Mouse (Mus musculus): ENCODE measurements around the gene Psmb10. TPM values are rescaled to one million over a fixed set of nuclear protein-coding genes. Genes with fewer than 3 reads are reported as not detected.

Psmb10 gene
- polyA plus RNA-seq (2021; fragmentation: Nextera tagmentation) = 175 and 188 TPM in 2 replicates
- long read RNA-seq, experiment 1, transcript Psmb10-201 (8 exons, 1,311 nt) = major isoform, 41 of 64 reads
- long read RNA-seq, experiment 1, partial matches to known transcripts = 13 of 64 reads
- long read RNA-seq, experiment 1, other reads (novel, unspliced or antisense) = 3 of 64 reads
- long read RNA-seq, experiment 2, transcript Psmb10-201 (8 exons, 1,311 nt) = major isoform, 38 of 102 reads
- long read RNA-seq, experiment 2, transcript Psmb10-205 (4 exons, 554 nt) = minor isoform, 14 of 102 reads
- long read RNA-seq, experiment 2, partial matches to known transcripts = 36 of 102 reads
- long read RNA-seq, experiment 2, other reads (novel, unspliced or antisense) = 10 of 102 reads

DNA sequence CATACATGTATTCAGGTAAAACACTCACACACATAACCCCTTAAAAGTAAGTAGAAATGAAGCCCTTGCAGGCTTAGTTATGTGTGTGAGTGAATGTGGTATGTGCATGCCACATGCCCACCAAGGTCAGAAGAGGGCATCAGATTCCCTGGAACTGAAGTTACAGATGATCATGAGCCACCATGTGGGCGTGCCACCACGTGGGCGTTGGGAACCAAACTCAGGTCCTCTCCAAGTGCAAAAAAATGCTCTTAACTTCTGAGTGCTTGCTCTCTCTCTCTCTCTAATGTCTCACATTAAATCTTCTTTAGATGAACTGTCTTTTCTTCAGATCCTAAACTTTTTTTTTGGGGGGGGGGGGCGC, at the start of gene Psmb10:
TSS of gene Psmb10 (minus strand) at position 139 of the 364 bp plus-strand sequence.

DNA sequence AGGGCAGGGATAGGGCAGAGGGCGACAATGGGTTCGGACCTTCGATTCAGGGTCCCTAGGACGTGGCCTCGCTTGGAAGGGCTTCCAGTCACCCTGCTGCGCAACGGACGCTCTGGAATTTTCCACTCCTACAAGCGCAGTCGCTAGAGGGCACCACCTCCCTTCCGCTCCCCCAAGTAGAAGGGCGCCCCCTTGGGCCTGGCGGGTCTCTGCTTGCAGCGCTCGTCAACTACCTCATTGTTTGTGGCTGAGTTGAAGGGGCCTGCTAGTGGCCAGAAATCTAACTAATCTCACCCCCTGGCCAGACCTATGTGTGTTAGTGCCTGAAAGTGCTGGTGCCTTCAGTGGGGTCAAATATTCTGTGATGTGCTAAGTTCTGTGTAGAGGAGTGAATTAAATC, 41.1 kb upstream of the Psmb10 start, which contains the start of gene Dpep3:
TSS of gene Dpep3 (minus strand) at position 105 of the 400 bp plus-strand sequence.

DNA sequence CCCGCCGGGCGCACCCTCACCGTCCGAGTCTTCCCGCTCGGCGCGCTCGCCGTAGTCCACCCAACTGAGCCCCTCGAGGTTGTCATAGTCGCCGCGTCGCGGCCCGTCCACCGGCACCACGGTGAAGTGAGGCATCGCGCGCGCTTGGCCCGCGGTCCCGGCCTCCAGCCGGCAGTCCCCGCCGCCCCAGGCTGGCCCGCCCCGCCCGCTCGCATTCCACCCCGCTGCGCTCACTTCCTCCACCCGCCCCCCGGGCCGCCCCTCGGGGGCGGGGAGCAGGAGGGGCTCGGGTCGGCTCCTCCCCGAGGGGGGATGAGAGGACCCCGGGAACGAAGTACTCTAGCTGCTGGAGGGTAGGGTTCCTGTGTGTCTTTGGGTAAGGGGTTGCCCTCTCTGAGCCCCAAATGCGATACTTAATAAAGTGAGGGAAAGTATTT, 27.7 kb upstream of the Psmb10 start, which contains the start of gene Slc12a4:
TSS of gene Slc12a4 (minus strand) at position 193 of the 437 bp plus-strand sequence.

DNA sequence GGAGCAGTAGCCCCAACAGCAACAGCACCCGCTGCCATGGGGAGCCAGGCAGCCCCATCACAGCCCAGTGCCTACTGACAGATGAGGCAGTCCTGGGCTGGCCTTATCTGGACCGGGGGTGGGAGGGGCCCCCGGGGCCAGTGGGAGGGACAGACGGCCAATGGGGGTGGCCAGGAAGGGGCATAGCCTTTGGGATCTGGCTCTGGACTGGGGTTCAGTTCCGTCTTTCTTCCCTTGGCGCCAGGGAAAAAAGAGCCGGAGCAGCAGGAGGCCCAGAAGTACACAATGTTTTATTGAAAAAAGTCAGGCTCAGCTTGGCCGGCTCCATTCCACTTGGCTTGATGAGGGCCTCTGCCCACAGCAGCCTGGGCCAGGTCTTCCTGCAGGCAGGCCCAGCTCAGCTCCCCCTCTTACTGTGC, 5.1 kb upstream of the Psmb10 start, which contains the start of gene Lcat:
TSS of gene Lcat (minus strand) at position 62 of the 419 bp plus-strand sequence.

DNA sequence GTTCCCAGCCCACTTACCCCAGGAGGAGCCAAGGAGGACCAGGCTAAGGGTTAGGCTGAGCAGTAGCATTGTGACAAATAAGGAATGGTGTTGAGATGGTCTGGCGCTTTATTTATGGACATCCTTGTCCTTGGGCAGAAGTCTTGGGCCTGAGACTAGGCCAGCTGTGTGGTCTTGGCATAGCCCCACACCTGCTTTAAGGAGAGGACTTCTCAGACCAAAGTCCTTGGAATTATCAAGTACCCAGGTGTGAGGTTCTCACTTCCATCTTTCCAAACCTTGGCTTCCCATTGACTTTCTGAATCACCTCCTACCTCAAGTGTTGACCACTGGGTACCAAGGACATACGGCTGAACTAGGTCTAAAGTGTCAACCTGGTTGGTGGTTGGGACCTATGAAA, 4.5 kb downstream of the Psmb10 start, which contains the start of gene Ctrl:
TSS of gene Ctrl (minus strand) at position 101 of the 400 bp plus-strand sequence.

DNA sequence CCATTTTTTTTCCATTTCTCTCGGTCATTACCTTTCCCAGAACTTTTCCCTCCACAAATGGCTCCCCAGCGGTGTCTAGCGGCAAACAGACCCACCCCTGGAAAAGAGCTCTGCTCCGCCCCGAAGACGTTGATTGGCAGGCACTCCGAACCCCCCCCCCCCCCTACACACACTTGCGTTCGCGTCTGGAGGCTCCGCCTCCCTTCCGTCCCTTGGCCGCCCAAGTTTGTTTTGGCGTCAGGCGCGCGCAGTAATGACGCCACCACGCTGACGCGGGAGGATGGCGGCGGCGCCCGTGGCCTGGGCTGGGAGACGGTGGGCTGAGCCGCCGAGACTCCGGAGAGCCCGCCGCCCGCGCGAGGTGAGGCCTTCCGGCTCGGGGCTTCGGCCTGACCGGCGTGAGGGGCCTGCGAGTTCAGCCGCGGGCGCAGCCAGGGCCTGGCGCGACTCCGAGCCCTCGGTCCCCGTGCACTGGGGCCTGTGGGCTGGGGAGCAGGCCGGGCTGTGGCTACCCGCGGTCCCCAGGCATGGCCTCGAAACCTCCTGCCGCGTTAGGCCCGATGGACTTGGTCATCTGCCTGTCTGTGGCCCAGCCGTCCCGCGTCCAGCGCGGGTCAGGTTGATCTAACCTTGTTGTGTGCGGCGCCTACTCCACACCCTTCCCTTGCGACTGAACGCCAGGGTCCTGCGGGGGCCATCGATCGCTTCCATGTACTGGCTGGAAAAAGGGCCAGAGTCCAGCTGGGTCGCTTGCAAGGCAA, 37.9 kb downstream of the Psmb10 start, which contains the start of gene Pskh1:
TSS of gene Pskh1 (plus strand) at position 262 of the 761 bp plus-strand sequence.

DNA sequence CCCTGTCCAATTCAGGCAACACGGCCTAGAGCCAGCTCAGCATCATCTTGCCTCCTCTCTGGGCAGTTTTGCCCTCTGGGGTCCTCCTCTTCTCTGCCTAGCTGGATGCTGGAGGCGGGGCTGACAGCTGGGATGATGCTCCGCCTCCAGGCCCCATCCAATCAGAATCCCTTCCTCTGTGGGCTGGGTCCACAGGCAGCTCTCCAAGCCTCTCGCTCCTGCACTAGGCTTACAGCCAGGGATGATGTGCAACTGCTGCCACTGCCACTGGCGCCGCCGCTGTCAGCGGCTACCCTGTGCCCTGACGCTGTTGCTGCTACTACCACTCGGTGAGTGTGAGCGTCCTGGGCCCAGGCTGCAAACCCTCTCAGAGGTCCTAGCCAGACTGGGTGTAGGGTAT, 44.9 kb downstream of the Psmb10 start, which contains the start of gene Nrn1l:
TSS of gene Nrn1l (plus strand) at position 229 of the 400 bp plus-strand sequence.

Other genes with a start within 250 kb of the Psmb10 start
- 40.9 and 44.4 TPM in 2 replicates for gene Acd, start 237.3 kb downstream of the Psmb10 start, polyA plus RNA-seq (2021; fragmentation: Nextera tagmentation)
- 77.9 and 82.1 TPM in 2 replicates for gene Pard6a, start 237.3 kb downstream of the Psmb10 start, polyA plus RNA-seq (2021; fragmentation: Nextera tagmentation)
- gene 4933405L10Rik, start 230.8 kb downstream of the Psmb10 start, polyA plus RNA-seq (2021; fragmentation: Nextera tagmentation) = 0.25 and 0.41 TPM in 2 replicates
- gene Enkd1, start 230.2 kb downstream of the Psmb10 start, polyA plus RNA-seq (2021; fragmentation: Nextera tagmentation) = 5.8 and 6.8 TPM in 2 replicates
- gene Gfod2, start 179.8 kb downstream of the Psmb10 start, polyA plus RNA-seq (2021; fragmentation: Nextera tagmentation) = 16.4 and 20.1 TPM in 2 replicates
- gene Ranbp10, start 111.1 kb downstream of the Psmb10 start, polyA plus RNA-seq (2021; fragmentation: Nextera tagmentation) = 2.8 and 3.3 TPM in 2 replicates
- 0.19 and 0.27 TPM in 2 replicates for gene Tsnaxip1, start 110.7 kb downstream of the Psmb10 start, polyA plus RNA-seq (2021; fragmentation: Nextera tagmentation)
- 13.4 and 14.0 TPM in 2 replicates for gene Cenpt, start 85.2 kb downstream of the Psmb10 start, polyA plus RNA-seq (2021; fragmentation: Nextera tagmentation)
- gene Thap11, start 83.3 kb downstream of the Psmb10 start, polyA plus RNA-seq (2021; fragmentation: Nextera tagmentation) = 44.9 and 47.4 TPM in 2 replicates
- gene Nutf2, start 77.9 kb downstream of the Psmb10 start, polyA plus RNA-seq (2021; fragmentation: Nextera tagmentation) = 139 and 147 TPM in 2 replicates
- gene Edc4, start 57.6 kb downstream of the Psmb10 start, polyA plus RNA-seq (2021; fragmentation: Nextera tagmentation) = 17.4 and 18.3 TPM in 2 replicates
- 9.9 and 13.7 TPM in 2 replicates for gene Nrn1l, start 44.9 kb downstream of the Psmb10 start, polyA plus RNA-seq (2021; fragmentation: Nextera tagmentation)
- 2.7 and 3.6 TPM in 2 replicates for gene Pskh1, start 38.0 kb downstream of the Psmb10 start, polyA plus RNA-seq (2021; fragmentation: Nextera tagmentation)
- 0.21 and 0.23 TPM in 2 replicates for gene Ctrl, start 4.6 kb downstream of the Psmb10 start, polyA plus RNA-seq (2021; fragmentation: Nextera tagmentation)
- 23.8 and 26.1 TPM in 2 replicates for gene Lcat, start 4.9 kb upstream of the Psmb10 start, polyA plus RNA-seq (2021; fragmentation: Nextera tagmentation)
- gene Slc12a4, start 27.7 kb upstream of the Psmb10 start, polyA plus RNA-seq (2021; fragmentation: Nextera tagmentation) = 7.9 and 9.3 TPM in 2 replicates
- not detected in 2 replicates for gene Dpep3, start 41.0 kb upstream of the Psmb10 start, polyA plus RNA-seq (2021; fragmentation: Nextera tagmentation)
- gene Dus2, start 52.9 kb upstream of the Psmb10 start, polyA plus RNA-seq (2021; fragmentation: Nextera tagmentation) = 13.1 and 15.4 TPM in 2 replicates
- 0.16 TPM in 1 of 2 replicates, not detected in the other for gene Dpep2nb, start 67.5 kb upstream of the Psmb10 start, polyA plus RNA-seq (2021; fragmentation: Nextera tagmentation)
- 13.1 and 17.4 TPM in 2 replicates for gene Ddx28, start 73.4 kb upstream of the Psmb10 start, polyA plus RNA-seq (2021; fragmentation: Nextera tagmentation)
- 3.1 and 5.4 TPM in 2 replicates for gene Nfatc3, start 120.4 kb upstream of the Psmb10 start, polyA plus RNA-seq (2021; fragmentation: Nextera tagmentation)
- 0.05 TPM in 2 replicates for gene Esrp2, start 198.5 kb upstream of the Psmb10 start, polyA plus RNA-seq (2021; fragmentation: Nextera tagmentation)
- gene Pla2g15, start 212.0 kb upstream of the Psmb10 start, polyA plus RNA-seq (2021; fragmentation: Nextera tagmentation) = 8.3 and 10.1 TPM in 2 replicates
- 24.6 and 26.5 TPM in 2 replicates for gene Slc7a6, start 230.4 kb upstream of the Psmb10 start, polyA plus RNA-seq (2021; fragmentation: Nextera tagmentation)

Data from left cerebral cortex, adult 6 months (tissue).